7 mouse cellular contexts compared by ENCODE assay signal in genomic region chr7:101906696-101907095, GRCm38 (mm10). TPM values are rescaled to one million over a fixed set of nuclear protein-coding genes. Genes with fewer than 3 reads are reported as not detected.
DNase-seq lines count a peak whose midpoint lies in the region; ATAC-seq and TF ChIP-seq lines count a peak whose summit lies in the region.

No protein-coding gene starts in this region.

- H3K27ac ChIP-seq in neural tube, embryonic 11.5 days (ENCODE audit: low read depth, low read length) = no peak overlapping the region
- H3K27ac ChIP-seq in embryonic facial prominence, embryonic 15.5 days (replicated peaks) = peak overlapping the region; percentile 95; the same call in 1 of the 2 replicates
- peak overlapping the region; percentile 97 for H3K27ac ChIP-seq in intestine, postnatal 0 days (ENCODE audit: low read depth, low read length)
- H3K27ac ChIP-seq in midbrain, embryonic 16.5 days (ENCODE audit: low read length) = no peak overlapping the region

- peak overlapping the region; percentile 48 for H3K4me2 ChIP-seq in neural tube, embryonic 11.5 days (ENCODE audit: low read depth)
- H3K4me2 ChIP-seq in embryonic facial prominence, embryonic 15.5 days (replicated peaks) = peak overlapping the region; percentile 75
- H3K4me2 ChIP-seq in intestine, postnatal 0 days (replicated peaks; ENCODE audit: low read depth) = peak overlapping the region; percentile 73
- H3K4me2 ChIP-seq in midbrain, embryonic 16.5 days (ENCODE audit: low read length) = peak overlapping the region; percentile 60

- WGBS in neural tube, embryonic 11.5 days = 78% methylated on average over 8 of the region's 8 CpGs
- WGBS in embryonic facial prominence, embryonic 15.5 days = 64% methylated on average over 8 of the region's 8 CpGs
- 50% methylated on average over 8 of the region's 8 CpGs for WGBS in intestine, postnatal 0 days
- WGBS in midbrain, embryonic 16.5 days = 90% methylated on average over 8 of the region's 8 CpGs

- H3K27me3 ChIP-seq in neural tube, embryonic 11.5 days (ENCODE audit: control insufficient read depth, insufficient read depth, low read length) = no peaks in the 10 kb centered on the region
- no peaks in the 10 kb centered on the region for H3K27me3 ChIP-seq in embryonic facial prominence, embryonic 15.5 days
- no peaks in the 10 kb centered on the region for H3K27me3 ChIP-seq in intestine, postnatal 0 days (replicated peaks; ENCODE audit: control insufficient read depth, insufficient read depth, low read length)
- no peaks in the 10 kb centered on the region for H3K27me3 ChIP-seq in midbrain, embryonic 16.5 days (ENCODE audit: control insufficient read depth, insufficient read depth, low read depth, low read length)

- TF ChIP-seq CTCF in intestine, postnatal 0 days (IDR thresholded peaks at IDR 0.05; ENCODE audit: low read depth) = no peak

- ATAC-seq in neural tube, embryonic 11.5 days (ENCODE audit: insufficient read depth, low FRiP score, low TSS enrichment) = no peak
- ATAC-seq in embryonic facial prominence, embryonic 15.5 days (ENCODE audit: insufficient number of reproducible peaks, low FRiP score, low TSS enrichment, low read depth) = no peak
- ATAC-seq in intestine, postnatal 0 days = no peak
- ATAC-seq in midbrain, embryonic 16.5 days = no peak

- H3K4me1 ChIP-seq in neural tube, embryonic 11.5 days (ENCODE audit: control insufficient read depth, insufficient read depth, low read length) = no peaks in the 10 kb centered on the region
- peaks cover 31% of the 10 kb centered on the region for H3K4me1 ChIP-seq in embryonic facial prominence, embryonic 15.5 days
- H3K4me1 ChIP-seq in intestine, postnatal 0 days (replicated peaks; ENCODE audit: control insufficient read depth, insufficient read depth, low read length) = no peaks in the 10 kb centered on the region; the same call in none of the 2 replicates
- H3K4me1 ChIP-seq in midbrain, embryonic 16.5 days (ENCODE audit: control insufficient read depth, insufficient read depth, low read length) = peaks cover 19% of the 10 kb centered on the region

- peaks cover 9% of the 10 kb centered on the region for H3K36me3 ChIP-seq in neural tube, embryonic 11.5 days (ENCODE audit: control insufficient read depth, insufficient read depth, low read length)
- peaks cover 22% of the 10 kb centered on the region for H3K36me3 ChIP-seq in embryonic facial prominence, embryonic 15.5 days
- H3K36me3 ChIP-seq in intestine, postnatal 0 days (ENCODE audit: control insufficient read depth, insufficient read depth) = peaks cover 19% of the 10 kb centered on the region
- H3K36me3 ChIP-seq in midbrain, embryonic 16.5 days (ENCODE audit: control insufficient read depth, insufficient read depth, low read length) = peaks cover 9% of the 10 kb centered on the region; the same call in 1 of the 2 replicates

- no peak for DNase-seq in neural tube, embryonic 11.5 days (ENCODE audit: low spot score)
- DNase-seq in neural tube, embryonic 10.5 days (ENCODE audit: extremely low spot score, low spot score) = no peak
- DNase-seq in embryo, embryonic 10.5 days (ENCODE audit: low spot score) = no peak
- DNase-seq in layer of hippocampus, adult 8-10 months (ENCODE audit: low spot score in 2 of 2) = no peak

- H3K9me3 ChIP-seq in neural tube, embryonic 11.5 days (ENCODE audit: control insufficient read depth, low read length) = no peaks in the 10 kb centered on the region
- no peaks in the 10 kb centered on the region for H3K9me3 ChIP-seq in embryonic facial prominence, embryonic 15.5 days (replicated peaks)
- H3K9me3 ChIP-seq in intestine, postnatal 0 days (ENCODE audit: control insufficient read depth) = no peaks in the 10 kb centered on the region
- H3K9me3 ChIP-seq in midbrain, embryonic 16.5 days (replicated peaks; ENCODE audit: control insufficient read depth, low read length, poor library complexity, severe bottlenecking) = no peaks in the 10 kb centered on the region

- H3K4me3 ChIP-seq in neural tube, embryonic 11.5 days (ENCODE audit: low read depth, low read length) = peak overlapping the region; percentile 75
- H3K4me3 ChIP-seq in embryonic facial prominence, embryonic 15.5 days (replicated peaks) = peak overlapping the region; percentile 79
- H3K4me3 ChIP-seq in intestine, postnatal 0 days (ENCODE audit: low read depth, low read length) = peak overlapping the region; percentile 86
- H3K4me3 ChIP-seq in midbrain, embryonic 16.5 days (ENCODE audit: low read depth, low read length) = peak overlapping the region; percentile 92

- H3K9ac ChIP-seq in neural tube, embryonic 11.5 days (ENCODE audit: low read length) = peak overlapping the region; percentile 92; the same call in 1 of the 2 replicates
- H3K9ac ChIP-seq in embryonic facial prominence, embryonic 15.5 days = peak overlapping the region; percentile 88
- H3K9ac ChIP-seq in intestine, postnatal 0 days (ENCODE audit: low read depth, low read length) = peak overlapping the region; percentile 92
- H3K9ac ChIP-seq in midbrain, embryonic 16.5 days (ENCODE audit: low read depth, low read length) = peak overlapping the region; percentile 94; the same call in 1 of the 2 replicates

RNA-seq across cellular contexts. Expression of gene Tomt, which starts 0.5 kb away (rescaled TPM):
- polyA plus RNA-seq in neural tube, embryonic 11.5 days (2014; fragmentation: Nextera tagmentation; extraction: Ambion mirVana) = 0.53 and 1.0 TPM in 2 replicates
- 0.29 and 0.45 TPM in 2 replicates for polyA plus RNA-seq in embryonic facial prominence, embryonic 15.5 days (2015; fragmentation: Nextera tagmentation; extraction: Ambion mirVana)
- polyA plus RNA-seq in intestine, postnatal 0 days (2015; fragmentation: Nextera tagmentation; extraction: Ambion mirVana) = 0.20 and 0.25 TPM in 2 replicates
- 0.21 and 0.35 TPM in 2 replicates for polyA plus RNA-seq in midbrain, embryonic 16.5 days (2015; fragmentation: Nextera tagmentation; extraction: Ambion mirVana)
- under 1 TPM in 1 of 4 experiments, not detected in 3; 0.35 TPM for total RNA-seq in layer of hippocampus, adult 8-10 months (2022)

RNA-seq across cellular contexts. Expression of gene Lamtor1, which starts 1.0 kb away (rescaled TPM):
- 134 and 144 TPM in 2 replicates for polyA plus RNA-seq in neural tube, embryonic 11.5 days (2014; fragmentation: Nextera tagmentation; extraction: Ambion mirVana)
- polyA plus RNA-seq in embryonic facial prominence, embryonic 15.5 days (2015; fragmentation: Nextera tagmentation; extraction: Ambion mirVana) = 164 and 166 TPM in 2 replicates
- 179 TPM in 2 replicates for polyA plus RNA-seq in intestine, postnatal 0 days (2015; fragmentation: Nextera tagmentation; extraction: Ambion mirVana)
- polyA plus RNA-seq in midbrain, embryonic 16.5 days (2015; fragmentation: Nextera tagmentation; extraction: Ambion mirVana) = 138 and 144 TPM in 2 replicates
- 10 to 100 TPM; 77.5 to 94.3 (median 89.8) TPM for total RNA-seq in layer of hippocampus, adult 8-10 months (2022)

RNA-seq across cellular contexts. Expression of gene Lrrc51, which starts 27.0 kb away (rescaled TPM):
- 7.9 and 8.8 TPM in 2 replicates for polyA plus RNA-seq in neural tube, embryonic 11.5 days (2014; fragmentation: Nextera tagmentation; extraction: Ambion mirVana)
- polyA plus RNA-seq in embryonic facial prominence, embryonic 15.5 days (2015; fragmentation: Nextera tagmentation; extraction: Ambion mirVana) = 22.0 and 29.2 TPM in 2 replicates
- polyA plus RNA-seq in intestine, postnatal 0 days (2015; fragmentation: Nextera tagmentation; extraction: Ambion mirVana) = 3.1 and 3.6 TPM in 2 replicates
- 11.6 and 13.4 TPM in 2 replicates for polyA plus RNA-seq in midbrain, embryonic 16.5 days (2015; fragmentation: Nextera tagmentation; extraction: Ambion mirVana)
- 1 to 10 TPM; 5.8 to 7.9 (median 6.1) TPM for total RNA-seq in layer of hippocampus, adult 8-10 months (2022)

RNA-seq across cellular contexts. Expression of gene Numa1, which starts 27.2 kb away (rescaled TPM):
- 89.9 and 102 TPM in 2 replicates for polyA plus RNA-seq in neural tube, embryonic 11.5 days (2014; fragmentation: Nextera tagmentation; extraction: Ambion mirVana)
- 72.8 and 73.7 TPM in 2 replicates for polyA plus RNA-seq in embryonic facial prominence, embryonic 15.5 days (2015; fragmentation: Nextera tagmentation; extraction: Ambion mirVana)
- polyA plus RNA-seq in intestine, postnatal 0 days (2015; fragmentation: Nextera tagmentation; extraction: Ambion mirVana) = 17.0 and 19.2 TPM in 2 replicates
- 37.8 and 47.3 TPM in 2 replicates for polyA plus RNA-seq in midbrain, embryonic 16.5 days (2015; fragmentation: Nextera tagmentation; extraction: Ambion mirVana)
- total RNA-seq in layer of hippocampus, adult 8-10 months (2022) = 100 to 1,000 TPM in 3 of 4 experiments, 10 to 100 TPM in 1; 99.7 to 129 (median 117) TPM

RNA-seq across cellular contexts. Expression of gene Folr1, which starts 36.1 kb away (rescaled TPM):
- polyA plus RNA-seq in neural tube, embryonic 11.5 days (2014; fragmentation: Nextera tagmentation; extraction: Ambion mirVana) = 0.49 and 0.91 TPM in 2 replicates
- polyA plus RNA-seq in embryonic facial prominence, embryonic 15.5 days (2015; fragmentation: Nextera tagmentation; extraction: Ambion mirVana) = 0.35 and 0.81 TPM in 2 replicates
- polyA plus RNA-seq in intestine, postnatal 0 days (2015; fragmentation: Nextera tagmentation; extraction: Ambion mirVana) = 521 and 623 TPM in 2 replicates
- 23.7 and 24.2 TPM in 2 replicates for polyA plus RNA-seq in midbrain, embryonic 16.5 days (2015; fragmentation: Nextera tagmentation; extraction: Ambion mirVana)
- total RNA-seq in layer of hippocampus, adult 8-10 months (2022) = 1 to 10 TPM in 3 of 4 experiments, under 1 TPM in 1; 0.51 to 3.2 (median 1.3) TPM

Comparison
In these comparisons a context has a peak if more than half of its experiments do, and no peak if none do; other contexts are left out.
1. H3K27ac ChIP-seq: peak in embryonic facial prominence, embryonic 15.5 days (single experiment) and intestine, postnatal 0 days (single experiment); none in neural tube, embryonic 11.5 days (single experiment) and midbrain, embryonic 16.5 days (single experiment).
2. Peak in every context shown above with its lines, with median percentiles within 50 percentile points of each other: H3K4me2 ChIP-seq, H3K4me3 ChIP-seq and H3K9ac ChIP-seq.